Mouse (Mus musculus) frontal cortex, postnatal 10 days (tissue): ENCODE results near the gene Kantr.
"Not testable (repeated sequence)": the region's sequence is repeated elsewhere in the genome, so short reads cannot be mapped to it uniquely, and the experiment has no call there.

Experiments
- DNase-seq, 2 experiments: peaks; one replicate each; pipeline ENCODE4 v3.0.0; 2022; ENCODE audit warnings: low spot score in 2 of 2, mixed read lengths in 1 of 2

Kantr gene

GRCm38 (mm10) chrX:152326996-152327688, at the start of gene Kantr:
Kantr (minus strand) TSS chrX:152327495.
- peak; percentile 68 to 69 for DNase-seq

DNA sequence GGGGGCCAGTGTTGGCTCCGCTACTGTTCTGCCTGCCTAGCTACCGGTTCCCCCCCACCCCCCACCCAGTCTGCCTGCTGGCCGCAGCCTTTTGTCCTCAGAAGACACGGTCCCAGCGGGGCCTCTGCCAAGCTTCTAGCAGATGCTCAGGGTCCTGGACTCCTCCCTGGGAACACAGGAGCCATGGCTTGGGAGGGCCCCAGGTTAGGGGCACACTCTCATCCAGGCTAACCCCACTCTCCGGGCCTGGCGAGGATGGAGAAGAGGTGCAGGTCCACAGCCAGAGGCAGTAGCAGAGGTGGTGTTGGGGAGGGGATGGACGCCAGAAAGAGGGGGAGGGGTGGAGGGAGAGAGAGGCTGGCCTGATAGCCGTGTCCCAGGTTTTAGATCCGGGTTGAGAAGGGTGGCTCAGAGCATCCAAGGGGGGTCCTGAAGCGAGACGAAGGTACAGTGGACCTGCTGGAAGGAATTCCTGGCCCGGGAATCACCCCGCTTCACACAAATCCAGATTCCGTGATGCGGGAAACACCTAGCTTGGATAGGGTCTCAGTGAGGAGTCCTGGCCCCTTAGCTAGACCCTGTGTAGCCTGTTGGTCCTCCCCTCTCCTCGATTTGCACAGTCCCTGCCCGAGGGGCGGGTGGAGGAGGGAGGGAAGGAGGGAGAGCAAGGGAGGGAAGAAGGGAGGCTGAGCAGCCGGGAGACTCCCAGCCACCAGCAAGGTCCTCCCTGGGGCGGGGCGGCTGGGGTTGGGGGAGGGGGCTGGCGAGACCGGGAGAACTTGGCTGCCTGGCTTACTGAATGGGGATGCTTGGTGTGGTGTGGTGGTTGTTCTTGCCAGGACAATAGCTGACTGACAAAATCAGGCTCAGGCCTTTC, 41.3 kb upstream of the Kantr start, which contains the start of gene Gpr173:
Gene Gpr173 (minus strand): TSS at position 308 of the 877 bp plus-strand sequence.
- DNase-seq = peak; percentile 56

- peak in 1 of 2 experiments; percentile 16 for DNase-seq
Measured at GRCm38 (mm10) chrX:152368054-152368396, 40.7 kb upstream of the Kantr start.

GRCm38 (mm10) chrX:152366418-152366817, 39.1 kb upstream of the Kantr start:
- DNase-seq = no peak

- no peak for DNase-seq
Measured at GRCm38 (mm10) chrX:152352553-152353153, 25.4 kb upstream of the Kantr start.

- no peak for DNase-seq
Measured at GRCm38 (mm10) chrX:152347041-152347440, 19.7 kb upstream of the Kantr start.

- no peak for DNase-seq
Measured at GRCm38 (mm10) chrX:152346587-152346986, 19.3 kb upstream of the Kantr start.

GRCm38 (mm10) chrX:152342903-152343302, 15.6 kb upstream of the Kantr start:
- no peak for DNase-seq

DNA sequence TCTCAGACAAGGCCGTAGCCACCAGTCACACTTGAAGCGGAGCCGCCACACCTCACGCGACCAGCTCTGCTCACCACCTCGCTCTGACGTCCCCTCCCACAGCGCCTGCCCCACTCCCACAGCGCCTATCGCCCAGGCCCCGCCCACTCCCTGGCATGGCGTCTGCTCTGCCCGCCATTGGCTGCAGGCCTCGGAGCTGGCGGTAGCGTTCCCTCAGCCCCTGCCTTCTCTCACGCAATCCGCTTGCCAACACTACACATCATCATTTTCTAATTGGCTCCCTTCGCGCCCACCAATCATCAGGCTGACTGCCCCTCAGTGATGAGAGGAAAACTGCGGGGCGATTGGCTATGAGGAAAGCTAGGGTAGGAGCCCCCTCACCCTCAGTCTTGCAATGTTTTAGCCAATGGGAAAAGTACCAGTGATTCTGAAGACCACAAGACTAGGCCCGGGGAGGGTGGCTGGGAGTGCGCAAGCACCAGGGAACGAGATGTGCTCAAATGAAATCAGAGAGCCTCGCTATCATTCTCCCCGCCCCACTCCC, 15.1 kb upstream of the Kantr start, which contains the start of gene Tspyl2:
Gene Tspyl2 (minus strand): TSS at position 68 of the 544 bp plus-strand sequence.
- DNase-seq = peak; percentile 92 to 96

DNA sequence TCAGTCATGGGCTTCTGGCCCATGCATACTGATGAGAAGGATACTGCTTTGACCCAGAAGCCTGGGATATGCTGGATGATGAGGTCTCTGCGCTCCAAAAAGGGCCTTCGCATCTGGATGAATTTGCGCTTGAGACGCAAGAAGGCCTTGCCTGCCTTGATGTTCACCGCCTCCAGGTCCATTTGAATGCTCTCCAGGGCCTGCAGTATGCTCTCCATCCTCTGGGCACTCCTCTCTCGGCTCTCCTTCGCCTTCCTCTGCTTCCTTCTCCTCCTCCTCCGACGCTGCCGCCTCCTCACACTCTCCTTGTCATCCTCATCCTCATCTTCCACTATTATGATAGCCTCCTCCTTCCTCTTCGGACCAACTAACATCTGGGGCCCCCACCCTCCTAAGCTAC, 14.2 kb upstream of the Kantr start:
- DNase-seq = no peak

DNA sequence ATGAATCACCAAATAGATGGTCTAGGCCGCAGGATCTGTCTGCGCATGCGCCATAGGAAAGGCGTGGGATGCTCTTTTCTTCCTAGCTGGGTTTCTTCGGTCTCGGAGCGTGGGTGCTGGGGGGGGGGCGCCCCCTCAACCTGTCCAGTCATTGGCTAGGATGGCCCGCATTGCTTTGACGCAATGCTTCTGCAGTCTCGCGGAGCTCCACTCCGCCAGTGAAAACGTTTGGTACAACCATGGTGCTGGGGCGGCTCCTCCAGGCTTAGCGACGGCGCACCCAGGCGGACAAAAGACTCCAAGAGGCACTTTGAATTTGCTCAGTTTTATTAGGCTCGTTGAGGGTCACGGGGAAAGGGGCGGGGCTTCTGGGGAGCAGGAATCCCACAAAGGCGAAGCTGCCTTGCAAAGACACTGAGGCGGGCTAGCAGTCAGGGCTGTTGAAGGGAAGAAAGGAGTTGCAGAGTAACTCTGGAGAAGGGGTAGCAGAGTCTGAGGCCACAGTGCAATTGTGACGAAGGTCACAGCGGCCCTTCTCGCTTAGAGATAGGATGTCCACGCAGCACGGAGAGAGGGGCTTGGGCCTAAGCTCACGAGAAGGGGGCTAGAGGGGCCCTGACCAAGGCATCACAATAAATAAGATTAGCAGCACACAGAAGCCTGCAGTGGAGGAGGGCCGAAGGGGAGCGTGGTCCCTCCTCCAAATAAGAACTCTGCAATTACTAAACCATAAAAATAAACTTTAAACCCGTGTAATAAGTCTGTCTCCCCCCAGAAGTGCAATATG, 9.4 kb upstream of the Kantr start:
- DNase-seq = peak; percentile 86 to 91

- not testable (repeated sequence) for DNase-seq
Measured at GRCm38 (mm10) chrX:152336123-152336522, 8.8 kb upstream of the Kantr start.

GRCm38 (mm10) chrX:152329400-152329799, 2.1 kb upstream of the Kantr start:
- not testable (repeated sequence) for DNase-seq

- no peak for DNase-seq
Measured at GRCm38 (mm10) chrX:152327689-152328052, 376 bp upstream of the Kantr start.

- no peak for DNase-seq
Measured at GRCm38 (mm10) chrX:152323584-152323983, 3.7 kb downstream of the Kantr start.

GRCm38 (mm10) chrX:152322776-152323175, 4.5 kb downstream of the Kantr start:
- DNase-seq = no peak

DNA sequence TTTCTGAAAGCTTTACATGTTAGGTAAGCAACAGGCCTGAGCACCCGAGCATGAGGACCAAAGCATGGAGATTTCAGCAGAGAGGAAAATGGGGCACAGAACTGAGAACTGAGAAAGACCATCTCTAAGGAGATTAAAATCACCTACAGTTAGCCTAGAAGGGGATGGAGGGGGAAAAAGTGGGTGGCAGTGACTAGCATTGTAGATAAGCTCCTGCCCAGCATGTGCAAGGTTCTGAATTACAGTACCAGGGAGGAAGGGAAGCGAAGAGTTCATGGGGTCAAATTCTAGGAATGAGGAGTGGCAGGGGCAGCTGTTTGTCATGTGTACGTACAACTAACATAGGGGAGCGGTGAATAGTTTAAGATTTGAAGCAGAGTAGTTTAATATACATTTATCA, 6.8 kb downstream of the Kantr start:
- no peak for DNase-seq

- no peak for DNase-seq
Measured at GRCm38 (mm10) chrX:152307942-152308341, 19.4 kb downstream of the Kantr start.

GRCm38 (mm10) chrX:152307371-152307770, 19.9 kb downstream of the Kantr start:
- no peak for DNase-seq

DNA sequence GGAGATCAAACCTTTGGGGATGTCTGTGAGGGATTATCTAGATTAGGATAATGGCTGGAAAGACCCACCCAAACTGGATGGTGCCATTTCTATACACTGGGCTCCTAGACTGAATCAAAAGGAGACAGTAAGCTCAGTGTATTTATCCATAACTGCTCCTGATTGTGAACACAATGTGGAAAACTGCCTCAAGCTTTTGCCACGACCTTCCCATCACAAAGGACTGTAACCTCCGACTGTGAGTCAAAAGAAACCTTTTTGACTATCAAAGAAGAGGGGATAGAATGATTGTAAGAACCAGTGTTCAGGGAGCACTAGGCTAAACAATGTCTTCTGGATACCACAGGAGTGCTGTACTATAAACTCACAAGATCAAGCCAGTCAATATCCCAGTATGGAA, 21.1 kb downstream of the Kantr start:
- no peak for DNase-seq

GRCm38 (mm10) chrX:152287026-152287425, 40.3 kb downstream of the Kantr start:
- not testable (repeated sequence) for DNase-seq
